Mouse (Mus musculus) midbrain, postnatal 0 days (tissue): ENCODE results near the gene Eif1b. TPM values are rescaled to one million over a fixed set of nuclear protein-coding genes. Genes with fewer than 3 reads are reported as not detected.
"Not testable (repeated sequence)": the region's sequence is repeated elsewhere in the genome, so short reads cannot be mapped to it uniquely, and the experiment has no call there.

Experiments
- ATAC-seq: fragments of 200-750 bp; cut with Nextera tagmentation; 2 replicates; pipeline ENCODE4 v1.8.0; 2017; ENCODE audit warnings: moderate number of reproducible peaks, mild to moderate bottlenecking, moderate TSS enrichment, moderate library complexity; ENCODE audit not compliant: low FRiP score
- DNase-seq: peaks from one replicate; pipeline ENCODE4 v3.0.0-alpha.2; 2015; ENCODE audit warnings: low spot score
- H3K27ac ChIP-seq: fragments of 300-500 bp; sonication (generic); 2 replicates; pipeline ENCODE4 v1.5.1; 2014; ENCODE audit warnings: low read depth, mild to moderate bottlenecking, low read length, mixed read lengths
- H3K27me3 ChIP-seq: fragments of 300-500 bp; sonication (generic); 2 replicates; pipeline ENCODE4 v1.6.1; 2014; ENCODE audit warnings: low read length, control low read depth, mixed read lengths; ENCODE audit not compliant: insufficient read depth
- H3K36me3 ChIP-seq: fragments of 300-500 bp; sonication (generic); 2 replicates; pipeline ENCODE4 v1.6.1; 2014; ENCODE audit warnings: low read length, control low read depth, mixed read lengths; ENCODE audit not compliant: insufficient read depth
- H3K4me1 ChIP-seq: fragments of 300-500 bp; sonication (generic); 2 replicates; pipeline ENCODE4 v1.6.1; 2014; ENCODE audit warnings: mild to moderate bottlenecking, control low read depth, antibody characterized with exemption, low read length, mixed read lengths; ENCODE audit not compliant: insufficient read depth
- H3K4me2 ChIP-seq: fragments of 300-500 bp; sonication (generic); 2 replicates; pipeline ENCODE4 v1.6.1; 2014; ENCODE audit warnings: low read depth, mild to moderate bottlenecking, low read length, mixed read lengths; ENCODE audit not compliant: poor library complexity, severe bottlenecking
- H3K4me3 ChIP-seq: fragments of 300-500 bp; sonication (generic); 2 replicates; pipeline ENCODE4 v1.5.1; 2014; ENCODE audit warnings: low read depth, mild to moderate bottlenecking, low read length, moderate library complexity
- H3K9ac ChIP-seq: fragments of 300-500 bp; sonication (generic); replicated peaks from 2 replicates; pipeline ENCODE4 v1.6.1; 2014; ENCODE audit warnings: mild to moderate bottlenecking, low read length, moderate library complexity, mixed read lengths; ENCODE audit not compliant: poor library complexity, severe bottlenecking
- H3K9me3 ChIP-seq: fragments of 300-500 bp; sonication (generic); 2 replicates; pipeline ENCODE4 v1.6.1; 2016; ENCODE audit warnings: low read length, control low read depth
- CTCF ChIP-seq: IDR thresholded peaks from 2 replicates; pipeline ENCODE4 v1.5.1; 2016; ENCODE audit warnings: antibody characterized with exemption, mild to moderate bottlenecking
- WGBS: fragments of 180-500 bp; shearing (Covaris S2); extraction: QIAGEN DNeasy Blood & Tissue Kit; methylation state at CpG from one replicate; pipeline ENCODE4 v1.1.7; 2014; 5-methylcytosine and 5-hydroxymethylcytosine counted together
- polyA plus RNA-seq: library from polyadenylated mRNA; unstranded; fragments of >200 nt; fragmentation: Nextera tagmentation; extraction: Ambion mirVana; gene quantifications from 2 replicates; pipeline ENCODE4 v1.2.1, GENCODE M21; 2015
- total RNA-seq: library from RNA; depleted of rRNA; stranded (reverse); fragments of >200 nt; gene quantifications from 2 replicates; pipeline ENCODE4 v1.2.3, GENCODE M21; 2014

Gene Eif1b
- total and polyA plus RNA-seq, 2 experiments from 2014 or later = 96.6 to 380 TPM

GRCm38 (mm10) chr9:120528815-120529510 lies 36.9 kb downstream of the Eif1b start:
- DNase-seq = no peak
- Histone ChIP-seq H3K4me3 (no peak overlapping the region), H3K9me3 (no peaks in the 10 kb centered on the region), H3K4me1 (no peaks in the 10 kb centered on the region), H3K27ac (no peak overlapping the region), H3K9ac (no peak overlapping the region), H3K36me3 (no peaks in the 10 kb centered on the region), H3K4me2 (no peak overlapping the region), H3K27me3 (no peaks in the 10 kb centered on the region)
- WGBS = 84% methylated on average over 17 of the region's 17 CpGs
- no peak for ATAC-seq
- no peak for TF ChIP-seq CTCF

GRCm38 (mm10) chr9:120530471-120530870 lies 38.4 kb downstream of the Eif1b start:
- no peak for TF ChIP-seq CTCF
- Histone ChIP-seq H3K9ac (no peak overlapping the region), H3K27me3 (no peaks in the 10 kb centered on the region), H3K4me3 (no peak overlapping the region), H3K27ac (no peak overlapping the region), H3K4me2 (no peak overlapping the region), H3K36me3 (no peaks in the 10 kb centered on the region), H3K4me1 (no peaks in the 10 kb centered on the region), H3K9me3 (no peaks in the 10 kb centered on the region)
- DNase-seq (no peak), ATAC-seq (no peak)
- 85% methylated on average over 5 of the region's 5 CpGs for WGBS

GRCm38 (mm10) chr9:120532062-120532461 lies 40.0 kb downstream of the Eif1b start:
- no peaks in the 10 kb centered on the region for H3K9me3 ChIP-seq
- no peaks in the 10 kb centered on the region for H3K27me3 ChIP-seq
- no peak overlapping the region for H3K4me3 ChIP-seq
- no peaks in the 10 kb centered on the region for H3K36me3 ChIP-seq
- no peak overlapping the region for H3K9ac ChIP-seq
- ATAC-seq (no peak), DNase-seq (no peak)
- no peaks in the 10 kb centered on the region for H3K4me1 ChIP-seq
- no peak overlapping the region for H3K27ac ChIP-seq
- WGBS = 88% methylated on average over 6 of the region's 6 CpGs
- no peak for TF ChIP-seq CTCF
- no peak overlapping the region for H3K4me2 ChIP-seq

GRCm38 (mm10) chr9:120532691-120533090 lies 40.7 kb downstream of the Eif1b start:
- WGBS = 91% methylated on average over 6 of the region's 6 CpGs

GRCm38 (mm10) chr9:120533446-120533950 lies 41.5 kb downstream of the Eif1b start:
- H3K9me3 ChIP-seq, H3K4me2 ChIP-seq, H3K4me1 ChIP-seq, DNase-seq, H3K27ac ChIP-seq, H3K9ac ChIP-seq, H3K27me3 ChIP-seq, H3K4me3 ChIP-seq, ATAC-seq, H3K36me3 ChIP-seq: not testable (repeated sequence)
- WGBS = 94% methylated on average over 8 of the region's 8 CpGs

More at GRCm38 (mm10) chr9:120532691-120533090, 40.7 kb downstream of the Eif1b start:
- H3K4me2 ChIP-seq = no peak overlapping the region
- H3K9me3 ChIP-seq = no peaks in the 10 kb centered on the region
- ATAC-seq = no peak
- no peak overlapping the region for H3K9ac ChIP-seq
- DNase-seq = no peak
- H3K27ac ChIP-seq = no peak overlapping the region
- H3K4me3 ChIP-seq = no peak overlapping the region
- no peaks in the 10 kb centered on the region for H3K36me3 ChIP-seq
- TF ChIP-seq CTCF = no peak
- H3K27me3 ChIP-seq = no peaks in the 10 kb centered on the region
- H3K4me1 ChIP-seq = no peaks in the 10 kb centered on the region

- Histone ChIP-seq H3K4me3 (peak within 1 kb of the TSS; percentile 55), H3K4me1 (peaks cover 3% of the 10 kb centered on the region; the same call in 1 of the 2 replicates), H3K4me2 (peak within 1 kb of the TSS; percentile 95), H3K27me3 (0 out of 2 replicates have a peak, but pooled peaks cover 4% of the 10 kb centered on the region), H3K36me3 (no peaks in the 10 kb centered on the region), H3K27ac (no peak within 1 kb of the TSS), H3K9me3 (no peaks in the 10 kb centered on the region), H3K9ac (peak within 1 kb of the TSS; percentile 72)
- WGBS = 1% methylated on average over 30 of the region's 31 CpGs
- peak; percentile 44 for ATAC-seq
- TF ChIP-seq CTCF = no peak
- DNase-seq = peak; percentile 12
These were observed 47.7 kb downstream of the Eif1b start, which contains the start of gene Entpd3 for GRCm38 (mm10) chr9:120539662-120540251. Gene Entpd3 (plus strand): TSS chr9:120539818.
